Comparison of ENCODE assay signal across 8 mouse cellular contexts in the genomic region with DNA sequence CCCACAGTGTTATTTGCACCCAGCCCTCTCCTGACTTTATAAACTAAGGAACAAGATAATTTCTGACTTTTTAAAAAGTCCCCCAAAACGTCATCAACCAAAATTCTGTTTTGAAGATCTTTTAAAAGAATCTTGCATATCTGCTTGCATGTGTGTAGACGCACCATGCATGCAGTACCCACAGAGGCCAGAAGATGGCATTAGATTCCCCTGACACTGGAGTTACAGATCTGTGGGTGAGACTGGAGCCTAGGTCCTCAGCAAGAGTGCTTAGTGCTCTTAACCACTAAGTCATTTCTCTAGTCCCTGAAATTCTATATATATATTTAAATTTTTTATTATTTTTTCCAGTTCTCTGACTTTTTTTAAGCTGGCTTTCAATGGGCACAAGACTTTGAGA.
DNase-seq lines count a peak whose midpoint lies in the region; ATAC-seq and TF ChIP-seq lines count a peak whose summit lies in the region.

No protein-coding gene starts in this region.

- no peaks in the 10 kb centered on the region for H3K4me1 ChIP-seq in midbrain, embryonic 11.5 days (ENCODE audit: control insufficient read depth, insufficient read depth, low read length)
- no peaks in the 10 kb centered on the region for H3K4me1 ChIP-seq in midbrain, embryonic 15.5 days
- H3K4me1 ChIP-seq in liver, embryonic 14.5 days (replicated peaks; ENCODE audit: control insufficient read depth in 2 of 2, insufficient read depth in 2 of 2, low read length in 1 of 2): no peaks in the 10 kb centered on the region

- no peaks in the 10 kb centered on the region for H3K27me3 ChIP-seq in midbrain, embryonic 11.5 days (ENCODE audit: control insufficient read depth, insufficient read depth, low read length)
- H3K27me3 ChIP-seq in midbrain, embryonic 15.5 days (replicated peaks): no peaks in the 10 kb centered on the region
- H3K27me3 ChIP-seq in liver, embryonic 14.5 days (ENCODE audit: control insufficient read depth, insufficient read depth, low read length): no peaks in the 10 kb centered on the region

- H3K4me3 ChIP-seq in midbrain, embryonic 11.5 days (ENCODE audit: low read depth, low read length): no peak overlapping the region
- H3K4me3 ChIP-seq in midbrain, embryonic 15.5 days: no peak overlapping the region
- no peak overlapping the region for H3K4me3 ChIP-seq in liver, embryonic 14.5 days (ENCODE audit: insufficient read depth in 1 of 2, low read depth in 2 of 2, low read length in 2 of 2)

- no peaks in the 10 kb centered on the region for H3K9me3 ChIP-seq in midbrain, embryonic 11.5 days (ENCODE audit: control insufficient read depth, low read length)
- no peaks in the 10 kb centered on the region for H3K9me3 ChIP-seq in midbrain, embryonic 15.5 days
- no peaks in the 10 kb centered on the region for H3K9me3 ChIP-seq in liver, embryonic 14.5 days (ENCODE audit: control insufficient read depth, low read length)

- peak; percentile 69 for TF ChIP-seq CTCF in liver, embryonic 14.5 days (IDR thresholded peaks at IDR 0.05; ENCODE audit: low read depth)

- no peak for TF ChIP-seq EP300 in liver, embryonic 14.5 days (IDR thresholded peaks at IDR 0.05; ENCODE audit: low read depth)

- H3K27ac ChIP-seq in midbrain, embryonic 11.5 days (ENCODE audit: low read depth, low read length): no peak overlapping the region
- H3K27ac ChIP-seq in midbrain, embryonic 15.5 days: no peak overlapping the region
- no peak overlapping the region for H3K27ac ChIP-seq in liver, embryonic 14.5 days

- intact Hi-C loops in gastrocnemius, postnatal 36 days (cut with DNase I): loop anchor here (2.0 kb wide), 1 partner anchor 200 kb away; no protein-coding TSS in a partner anchor

- 40% methylated on average over 2 of the region's 2 CpGs for WGBS in midbrain, embryonic 11.5 days
- WGBS in midbrain, embryonic 15.5 days: 29% methylated on average over 2 of the region's 2 CpGs
- WGBS in liver, embryonic 14.5 days (ENCODE audit: insufficient replicate concordance): 20% methylated on average over 2 of the region's 2 CpGs

- no peak for ATAC-seq in midbrain, embryonic 11.5 days (ENCODE audit: low FRiP score)
- ATAC-seq in midbrain, embryonic 15.5 days (replicated peaks): no peak
- no peak for ATAC-seq in liver, embryonic 14.5 days (ENCODE audit: insufficient read depth)

- H3K36me3 ChIP-seq in midbrain, embryonic 11.5 days (ENCODE audit: control insufficient read depth, insufficient read depth, low read length): no peaks in the 10 kb centered on the region
- no peaks in the 10 kb centered on the region for H3K36me3 ChIP-seq in midbrain, embryonic 15.5 days (replicated peaks)
- no peaks in the 10 kb centered on the region for H3K36me3 ChIP-seq in liver, embryonic 14.5 days (replicated peaks; ENCODE audit: control insufficient read depth, insufficient read depth, low read depth)

- H3K4me2 ChIP-seq in midbrain, embryonic 11.5 days: no peak overlapping the region
- no peak overlapping the region for H3K4me2 ChIP-seq in midbrain, embryonic 15.5 days
- H3K4me2 ChIP-seq in liver, embryonic 14.5 days (ENCODE audit: low read depth): no peak overlapping the region

- H3K9ac ChIP-seq in midbrain, embryonic 11.5 days (ENCODE audit: low read length): no peak overlapping the region
- no peak overlapping the region for H3K9ac ChIP-seq in midbrain, embryonic 15.5 days
- H3K9ac ChIP-seq in liver, embryonic 14.5 days (replicated peaks): no peak overlapping the region

- peak; percentile 28 for DNase-seq in cerebellum, adult 8-10 months
- DNase-seq in cerebellum, adult 11-12 months: no peak
- peak; percentile 90 for DNase-seq in midbrain, embryonic 11.5 days (ENCODE audit: low spot score, missing footprints)
- DNase-seq in adrenal gland, postnatal 36 days: peak; percentile 67 to 77
- DNase-seq in gastrocnemius, postnatal 36 days: peak; percentile 26
- no peak for DNase-seq in liver, embryonic 14.5 days (ENCODE audit: low read depth in 3 of 3, low spot score in 3 of 3)
- DNase-seq in testis, postnatal 10 days (ENCODE audit: low spot score): peak; percentile 73

Comparison
In these comparisons a context has a peak if more than half of its experiments do, and no peak if none do; other contexts are left out.
1. DNase-seq: peak in cerebellum, adult 8-10 months (single experiment), midbrain, embryonic 11.5 days (single experiment), adrenal gland, postnatal 36 days (2 of 2), gastrocnemius, postnatal 36 days (2 of 2) and testis, postnatal 10 days (single experiment); none in cerebellum, adult 11-12 months (single experiment) and liver, embryonic 14.5 days (0 of 3).